Mouse (Mus musculus): ENCODE data around the gene Brpf1. TPM values are rescaled to one million over a fixed set of nuclear protein-coding genes. Genes with fewer than 3 reads are reported as not detected.

The Brpf1 gene
- polyA plus RNA-seq, 1 experiment = 12.9 TPM

GRCm38 (mm10) chr6:113368124-113368523 lies 61.2 kb downstream of the Brpf1 start:
- no peak for TF ChIP-seq CTCF (IDR thresholded peaks at IDR 0.05; ENCODE audit: extremely low read depth, insufficient read length, insufficient replicate concordance, low read depth, low read length)
- TF ChIP-seq POLR2A (IDR thresholded peaks at IDR 0.05; ENCODE audit: low read depth, low read length) = no peak
- Histone ChIP-seq H3K4me1 (ENCODE audit: control insufficient read depth, insufficient read depth, insufficient read length, low read length) (no peaks in the 10 kb centered on the region), H3K27me3 (ENCODE audit: control insufficient read depth, insufficient read depth, low read length) (no peaks in the 10 kb centered on the region), H3K4me3 (ENCODE audit: low read depth, low read length) (no peak overlapping the region), H3K36me3 (ENCODE audit: control insufficient read depth, insufficient read depth, low read length) (peaks cover 46% of the 10 kb centered on the region), H3K27ac (ENCODE audit: insufficient read depth, low read depth, low read length) (no peak overlapping the region)
- 95% methylated on average over 7 of the region's 7 CpGs for WGBS

- 94% methylated on average over 5 of the region's 5 CpGs for WGBS
- no peaks in the 10 kb centered on the region for H3K27me3 ChIP-seq (ENCODE audit: control insufficient read depth, insufficient read depth, low read length)
- H3K27ac ChIP-seq (ENCODE audit: insufficient read depth, low read depth, low read length) = no peak overlapping the region
- TF ChIP-seq CTCF (IDR thresholded peaks at IDR 0.05; ENCODE audit: extremely low read depth, insufficient read length, insufficient replicate concordance, low read depth, low read length) = no peak
- H3K4me3 ChIP-seq (ENCODE audit: low read depth, low read length) = no peak overlapping the region
- no peaks in the 10 kb centered on the region for H3K4me1 ChIP-seq (ENCODE audit: control insufficient read depth, insufficient read depth, insufficient read length, low read length)
- H3K36me3 ChIP-seq (ENCODE audit: control insufficient read depth, insufficient read depth, low read length) = peaks cover 50% of the 10 kb centered on the region
These were observed 61.6 kb downstream of the Brpf1 start for GRCm38 (mm10) chr6:113368577-113368976.

- peaks cover 62% of the 10 kb centered on the region for H3K36me3 ChIP-seq (ENCODE audit: control insufficient read depth, insufficient read depth, low read length)
- no peak for TF ChIP-seq CTCF (IDR thresholded peaks at IDR 0.05; ENCODE audit: extremely low read depth, insufficient read length, insufficient replicate concordance, low read depth, low read length)
- H3K4me3 ChIP-seq (ENCODE audit: low read depth, low read length) = no peak overlapping the region
- H3K27ac ChIP-seq (ENCODE audit: insufficient read depth, low read depth, low read length) = no peak overlapping the region
- H3K27me3 ChIP-seq (ENCODE audit: control insufficient read depth, insufficient read depth, low read length) = no peaks in the 10 kb centered on the region
- WGBS = 62% methylated on average over 20 of the region's 20 CpGs
- no peaks in the 10 kb centered on the region for H3K4me1 ChIP-seq (ENCODE audit: control insufficient read depth, insufficient read depth, insufficient read length, low read length)
These were observed 63.4 kb downstream of the Brpf1 start for GRCm38 (mm10) chr6:113370194-113370929.

GRCm38 (mm10) chr6:113373491-113373890 lies 66.6 kb downstream of the Brpf1 start:
- H3K4me3 ChIP-seq (ENCODE audit: low read depth, low read length) = no peak overlapping the region
- WGBS = 76% methylated on average over 4 of the region's 4 CpGs
- peaks cover 55% of the 10 kb centered on the region for H3K36me3 ChIP-seq (ENCODE audit: control insufficient read depth, insufficient read depth, low read length)
- H3K27ac ChIP-seq (ENCODE audit: insufficient read depth, low read depth, low read length) = no peak overlapping the region
- TF ChIP-seq POLR2A (IDR thresholded peaks at IDR 0.05; ENCODE audit: low read depth, low read length) (no peak), CTCF (IDR thresholded peaks at IDR 0.05; ENCODE audit: extremely low read depth, insufficient read length, insufficient replicate concordance, low read depth, low read length) (no peak)
- H3K4me1 ChIP-seq (ENCODE audit: control insufficient read depth, insufficient read depth, insufficient read length, low read length) = no peaks in the 10 kb centered on the region; the same call in 1 of the 2 replicates
- H3K27me3 ChIP-seq (ENCODE audit: control insufficient read depth, insufficient read depth, low read length) = no peaks in the 10 kb centered on the region

Other genes with a start within 250 kb of the Brpf1 start
- 15.3 and 25.4 TPM in 2 replicates for gene Setd5, start 229.8 kb upstream of the Brpf1 start, polyA plus RNA-seq (2012; rRNA removed)
- gene Lhfpl4, start 111.8 kb upstream of the Brpf1 start, polyA plus RNA-seq (2012; rRNA removed) = 0.15 and 0.43 TPM in 2 replicates
- 23.3 and 66.0 TPM in 2 replicates for gene Mtmr14, start 69.3 kb upstream of the Brpf1 start, polyA plus RNA-seq (2012; rRNA removed)
- not detected in 2 replicates for gene Cpne9, start 24.8 kb upstream of the Brpf1 start, polyA plus RNA-seq (2012; rRNA removed)
- 7.9 and 10.9 TPM in 2 replicates for gene Ogg1, start 19.8 kb downstream of the Brpf1 start, polyA plus RNA-seq (2012; rRNA removed)
- 16.6 and 19.2 TPM in 2 replicates for gene Camk1, start 36.8 kb downstream of the Brpf1 start, polyA plus RNA-seq (2012; rRNA removed)
- 10.9 and 24.5 TPM in 2 replicates for gene Tada3, start 70.7 kb downstream of the Brpf1 start, polyA plus RNA-seq (2012; rRNA removed)
- gene Arpc4, start 71.0 kb downstream of the Brpf1 start, polyA plus RNA-seq (2012; rRNA removed) = 45.9 and 96.0 TPM in 2 replicates
- 5.9 and 14.9 TPM in 2 replicates for gene Ttll3, start 82.1 kb downstream of the Brpf1 start, polyA plus RNA-seq (2012; rRNA removed)
- gene Rpusd3, start 112.2 kb downstream of the Brpf1 start, polyA plus RNA-seq (2012; rRNA removed) = 25.8 and 71.6 TPM in 2 replicates
- 156 and 346 TPM in 2 replicates for gene Cidec, start 128.6 kb downstream of the Brpf1 start, polyA plus RNA-seq (2012; rRNA removed)
- gene Jagn1, start 135.4 kb downstream of the Brpf1 start, polyA plus RNA-seq (2012; rRNA removed) = 36.9 and 39.4 TPM in 2 replicates
- gene Il17re, start 151.3 kb downstream of the Brpf1 start, polyA plus RNA-seq (2012; rRNA removed) = 6.8 and 11.4 TPM in 2 replicates
- 189 and 786 TPM in 2 replicates for gene Il17rc, start 164.3 kb downstream of the Brpf1 start, polyA plus RNA-seq (2012; rRNA removed)
- gene Creld1, start 176.2 kb downstream of the Brpf1 start, polyA plus RNA-seq (2012; rRNA removed) = 5.7 and 6.6 TPM in 2 replicates
- 0.05 TPM in 1 of 2 replicates, not detected in the other for gene Prrt3, start 194.8 kb downstream of the Brpf1 start, polyA plus RNA-seq (2012; rRNA removed)
- 13.9 and 19.7 TPM in 2 replicates for gene Emc3, start 224.5 kb downstream of the Brpf1 start, polyA plus RNA-seq (2012; rRNA removed)
- 0.93 and 1.2 TPM in 2 replicates for gene Fancd2, start 224.5 kb downstream of the Brpf1 start, polyA plus RNA-seq (2012; rRNA removed)

All from small intestine, adult 2 months (tissue).